Mouse (Mus musculus) 3T3-L1 (cell line): ENCODE measurements at regions not wholly inside any gene's neighbourhood (a gene's known extent, or its start where the extent isn't known, plus 50 kb on each side); places are given as distances from the start of the nearest gene placed in this dataset.
A peak's percentile ranks its signal among the peaks of the same experiment; 100 is the strongest.
"Not testable (repeated sequence)": the region's sequence is repeated elsewhere in the genome, so short reads cannot be mapped to it uniquely, and the experiment has no call there.

Source experiments
- DNase-seq: peaks from one replicate; pipeline ENCODE4 v3.0.0-alpha.2; 2015; ENCODE audit warnings: low read depth, low spot score

- peak; percentile 2 for DNase-seq
These were observed 920.5 kb upstream of the Dsel start for GRCm38 (mm10) chr1:112785135-112785681.

GRCm38 (mm10) chr1:112779801-112780200 lies 915.1 kb upstream of the Dsel start:
- DNase-seq = no peak

- DNase-seq = no peak
These were observed 913.8 kb upstream of the Dsel start for GRCm38 (mm10) chr1:112778551-112778950.

- DNase-seq = not testable (repeated sequence)
These were observed 885.9 kb upstream of the Dsel start for GRCm38 (mm10) chr1:112750643-112751042.

GRCm38 (mm10) chr1:112748497-112748896 lies 883.8 kb upstream of the Dsel start:
- peak; percentile 41 for DNase-seq

GRCm38 (mm10) chr1:112703939-112704338 lies 839.2 kb upstream of the Dsel start:
- DNase-seq = peak; percentile 16

- no peak for DNase-seq
These were observed 794.2 kb upstream of the Dsel start for GRCm38 (mm10) chr1:112658960-112659359.

- DNase-seq = no peak
These were observed 773.6 kb upstream of the Dsel start for GRCm38 (mm10) chr1:112638342-112638741.
